14 mouse cellular contexts compared by ENCODE assay signal in the genomic region with DNA sequence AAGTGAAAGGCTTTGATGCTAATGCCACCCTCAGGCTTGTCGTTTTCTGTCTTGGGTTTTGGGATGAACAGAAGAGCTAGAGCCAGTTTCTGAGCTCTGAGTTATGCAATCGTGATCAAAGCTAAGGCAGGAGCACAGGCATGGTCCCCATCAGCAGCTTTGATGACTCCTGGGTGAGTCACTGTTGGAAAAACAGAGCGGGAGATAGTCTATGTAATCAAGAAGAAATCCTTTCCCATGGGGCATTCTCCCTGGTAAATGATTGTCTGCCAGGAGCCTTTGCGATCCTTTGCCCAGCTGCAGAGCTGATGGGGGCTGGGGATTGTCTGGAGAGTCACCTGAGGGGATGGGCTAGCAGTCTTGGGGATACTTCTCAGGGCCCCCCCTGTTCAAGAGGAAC. TPM values are rescaled to one million over a fixed set of nuclear protein-coding genes. Genes with fewer than 3 reads are reported as not detected.
DNase-seq lines count a peak whose midpoint lies in the region; ATAC-seq lines count a peak whose summit lies in the region.
"Had no signal": no experiment of that assay in that cellular context is flagged by ENCODE, and none has a peak within 500 bp of the region (broad histone marks: within the 10 kb centered on the region; RNA-seq: fewer than 3 reads in every experiment).

No protein-coding gene starts in this region.

- WGBS in embryonic facial prominence, embryonic 14.5 days = 39% methylated on average over 4 of the region's 4 CpGs
- WGBS in embryonic facial prominence, embryonic 10.5 days = 70% methylated on average over 4 of the region's 4 CpGs
- 40% methylated on average over 4 of the region's 4 CpGs for WGBS in intestine, embryonic 14.5 days
- WGBS in stomach, embryonic 16.5 days = 31% methylated on average over 4 of the region's 4 CpGs

- H3K27ac ChIP-seq in embryonic facial prominence, embryonic 14.5 days (replicated peaks; ENCODE audit: low read depth, low read length) = no peak overlapping the region
- H3K27ac ChIP-seq in embryonic facial prominence, embryonic 10.5 days (replicated peaks) = no peak overlapping the region
- H3K27ac ChIP-seq in intestine, embryonic 14.5 days (ENCODE audit: low read depth) = no peak overlapping the region; the same call in 1 of the 2 replicates
- H3K27ac ChIP-seq in stomach, embryonic 16.5 days (ENCODE audit: low read length) = peak overlapping the region; percentile 54; the same call in 1 of the 2 replicates
- H3K27ac ChIP-seq: embryonic facial prominence, embryonic 12.5 days; hindbrain, embryonic 13.5 days had no signal

- no peaks in the 10 kb centered on the region for H3K36me3 ChIP-seq in embryonic facial prominence, embryonic 14.5 days (ENCODE audit: control insufficient read depth, insufficient read depth, low read length)
- H3K36me3 ChIP-seq in embryonic facial prominence, embryonic 10.5 days (replicated peaks) = no peaks in the 10 kb centered on the region
- H3K36me3 ChIP-seq in intestine, embryonic 14.5 days (ENCODE audit: control insufficient read depth, insufficient read depth, low read length) = no peaks in the 10 kb centered on the region
- H3K36me3 ChIP-seq in stomach, embryonic 16.5 days (ENCODE audit: control insufficient read depth, insufficient read depth, low read length) = no peaks in the 10 kb centered on the region
- H3K36me3 ChIP-seq: embryonic facial prominence, embryonic 12.5 days; hindbrain, embryonic 13.5 days had no signal

- H3K9me3 ChIP-seq in embryonic facial prominence, embryonic 14.5 days (ENCODE audit: control insufficient read depth, low read length) = no peaks in the 10 kb centered on the region
- H3K9me3 ChIP-seq in embryonic facial prominence, embryonic 10.5 days = no peaks in the 10 kb centered on the region
- H3K9me3 ChIP-seq in intestine, embryonic 14.5 days (ENCODE audit: control insufficient read depth, low read length) = no peaks in the 10 kb centered on the region
- H3K9me3 ChIP-seq in stomach, embryonic 16.5 days (replicated peaks; ENCODE audit: control insufficient read depth, low read length) = no peaks in the 10 kb centered on the region
- H3K9me3 ChIP-seq: embryonic facial prominence, embryonic 12.5 days; hindbrain, embryonic 13.5 days had no signal

- no peak overlapping the region for H3K4me3 ChIP-seq in embryonic facial prominence, embryonic 14.5 days (ENCODE audit: low read depth, low read length)
- no peak overlapping the region for H3K4me3 ChIP-seq in embryonic facial prominence, embryonic 10.5 days
- H3K4me3 ChIP-seq in intestine, embryonic 14.5 days (ENCODE audit: low read depth, low read length) = no peak overlapping the region
- H3K4me3 ChIP-seq in stomach, embryonic 16.5 days (replicated peaks; ENCODE audit: low read length) = no peak overlapping the region
- H3K4me3 ChIP-seq: embryonic facial prominence, embryonic 12.5 days; hindbrain, embryonic 13.5 days had no signal

- peak; percentile 52 for DNase-seq in embryonic facial prominence, embryonic 14.5 days (ENCODE audit: low spot score)
- DNase-seq in embryonic facial prominence, embryonic 10.5 days (ENCODE audit: low spot score) = no peak
- peak; percentile 52 for DNase-seq in layer of hippocampus, adult 9-11 months
- DNase-seq in layer of hippocampus, adult 11-12 months (ENCODE audit: low spot score) = no peak
- no peak for DNase-seq in intestine, embryonic 14.5 days (ENCODE audit: low spot score)
- DNase-seq in embryo, embryonic 10.5 days (ENCODE audit: low spot score) = no peak
- DNase-seq: B cell, adult 2 months; gastrocnemius, postnatal 14 days; lung, adult 18-20 months had no signal

- 0 out of 2 replicates have a peak, but pooled peaks cover 3% of the 10 kb centered on the region for H3K4me1 ChIP-seq in embryonic facial prominence, embryonic 14.5 days (ENCODE audit: control insufficient read depth, insufficient read depth, low read length)
- peaks cover 24% of the 10 kb centered on the region for H3K4me1 ChIP-seq in embryonic facial prominence, embryonic 10.5 days
- H3K4me1 ChIP-seq in intestine, embryonic 14.5 days (replicated peaks; ENCODE audit: control insufficient read depth, insufficient read depth, low read length) = peaks cover 15% of the 10 kb centered on the region
- peaks cover 20% of the 10 kb centered on the region for H3K4me1 ChIP-seq in stomach, embryonic 16.5 days (ENCODE audit: control insufficient read depth, insufficient read depth, low read length)

- no peak overlapping the region for H3K4me2 ChIP-seq in embryonic facial prominence, embryonic 14.5 days (ENCODE audit: low read depth, low read length)
- no peak overlapping the region for H3K4me2 ChIP-seq in intestine, embryonic 14.5 days (ENCODE audit: low read length)
- H3K4me2 ChIP-seq in stomach, embryonic 16.5 days (ENCODE audit: low read depth, low read length) = no peak overlapping the region
- H3K4me2 ChIP-seq: embryonic facial prominence, embryonic 12.5 days; hindbrain, embryonic 13.5 days; midbrain, embryonic 11.5 days had no signal

- H3K9ac ChIP-seq in embryonic facial prominence, embryonic 14.5 days (ENCODE audit: low read depth, low read length) = no peak overlapping the region
- H3K9ac ChIP-seq in intestine, embryonic 14.5 days (ENCODE audit: low read length) = no peak overlapping the region
- H3K9ac ChIP-seq in stomach, embryonic 16.5 days (ENCODE audit: low read length) = no peak overlapping the region
- H3K9ac ChIP-seq: embryonic facial prominence, embryonic 12.5 days; hindbrain, embryonic 13.5 days had no signal

- no peak for ATAC-seq in embryonic facial prominence, embryonic 14.5 days (ENCODE audit: low read depth)
- peak; percentile 53 for ATAC-seq in intestine, embryonic 14.5 days (replicated peaks; ENCODE audit: low FRiP score, low TSS enrichment, low read depth)
- ATAC-seq in stomach, embryonic 16.5 days (ENCODE audit: insufficient read depth, low FRiP score) = peak; percentile 46; the same call in 1 of the 2 replicates
- no peak for ATAC-seq in erythroid progenitor cell, adult 5-6 weeks (replicated peaks; ENCODE audit: low FRiP score, poor library complexity, severe bottlenecking)

- no peaks in the 10 kb centered on the region for H3K27me3 ChIP-seq in embryonic facial prominence, embryonic 14.5 days (replicated peaks; ENCODE audit: control insufficient read depth, insufficient read depth, low read length)
- H3K27me3 ChIP-seq in embryonic facial prominence, embryonic 10.5 days (replicated peaks; ENCODE audit: low read depth, poor library complexity, severe bottlenecking) = no peaks in the 10 kb centered on the region
- H3K27me3 ChIP-seq in intestine, embryonic 14.5 days (replicated peaks; ENCODE audit: control insufficient read depth, insufficient read depth, low read length) = no peaks in the 10 kb centered on the region
- no peaks in the 10 kb centered on the region for H3K27me3 ChIP-seq in stomach, embryonic 16.5 days (ENCODE audit: control insufficient read depth, insufficient read depth, low read length)
- H3K27me3 ChIP-seq: embryonic facial prominence, embryonic 12.5 days; hindbrain, embryonic 13.5 days had no signal

RNA-seq across cellular contexts. Expression of a gene that starts 23.5 kb away (rescaled TPM):
- 11.0 and 11.5 TPM in 2 replicates for polyA plus RNA-seq in embryonic facial prominence, embryonic 14.5 days (2014; fragmentation: Nextera tagmentation; extraction: Ambion mirVana)
- 1.2 and 1.4 TPM in 2 replicates for polyA plus RNA-seq in embryonic facial prominence, embryonic 10.5 days (2016; fragmentation: Nextera tagmentation; extraction: Ambion mirVana)
- 16.6 and 18.2 TPM in 2 replicates for polyA plus RNA-seq in intestine, embryonic 14.5 days (2014; fragmentation: Nextera tagmentation; extraction: Ambion mirVana)
- 13.2 and 15.5 TPM in 2 replicates for polyA plus RNA-seq in stomach, embryonic 16.5 days (2015; fragmentation: Nextera tagmentation; extraction: Ambion mirVana)
- not detected in 2 replicates for total RNA-seq in erythroid progenitor cell, adult 5-6 weeks (2015; ENCODE audit: low replicate concordance)
- total RNA-seq in erythroid progenitor cell, adult 5-6 weeks (2017; ENCODE audit: low replicate concordance) = not detected in 2 replicates

RNA-seq across cellular contexts. Expression of a gene that starts 43.3 kb away (rescaled TPM):
- polyA plus RNA-seq in embryonic facial prominence, embryonic 14.5 days (2014; fragmentation: Nextera tagmentation; extraction: Ambion mirVana) = 54.7 and 55.0 TPM in 2 replicates
- polyA plus RNA-seq in embryonic facial prominence, embryonic 10.5 days (2016; fragmentation: Nextera tagmentation; extraction: Ambion mirVana) = 10.8 and 15.2 TPM in 2 replicates
- polyA plus RNA-seq in intestine, embryonic 14.5 days (2014; fragmentation: Nextera tagmentation; extraction: Ambion mirVana) = 22.9 and 27.4 TPM in 2 replicates
- polyA plus RNA-seq in stomach, embryonic 16.5 days (2015; fragmentation: Nextera tagmentation; extraction: Ambion mirVana) = 45.4 and 53.6 TPM in 2 replicates
- not detected in 2 replicates for total RNA-seq in erythroid progenitor cell, adult 5-6 weeks (2015; ENCODE audit: low replicate concordance)
- total RNA-seq in erythroid progenitor cell, adult 5-6 weeks (2017; ENCODE audit: low replicate concordance) = not detected in 2 replicates

Comparison
In these comparisons a context has a peak if more than half of its experiments do, and no peak if none do; other contexts are left out.
1. DNase-seq: peak in embryonic facial prominence, embryonic 14.5 days (single experiment) and layer of hippocampus, adult 9-11 months (single experiment); none in embryonic facial prominence, embryonic 10.5 days (single experiment), layer of hippocampus, adult 11-12 months (single experiment), intestine, embryonic 14.5 days (single experiment) and embryo, embryonic 10.5 days (single experiment).
2. ATAC-seq: peak in intestine, embryonic 14.5 days (single experiment) and stomach, embryonic 16.5 days (single experiment); none in embryonic facial prominence, embryonic 14.5 days (single experiment) and erythroid progenitor cell, adult 5-6 weeks (single experiment).